Comparison of ENCODE assay signal across 15 mouse cellular contexts in genomic region chr11:96255111-96255995, GRCm38 (mm10). TPM values are rescaled to one million over a fixed set of nuclear protein-coding genes. Genes with fewer than 3 reads are reported as not detected.
DNase-seq lines count a peak whose midpoint lies in the region; ATAC-seq and TF ChIP-seq lines count a peak whose summit lies in the region.
"Had no signal": no experiment of that assay in that cellular context is flagged by ENCODE, and none has a peak within 500 bp of the region (broad histone marks: within the 10 kb centered on the region; RNA-seq: fewer than 3 reads in every experiment).

No protein-coding gene starts in this region.

- H3K9me3 ChIP-seq in kidney, embryonic 14.5 days (ENCODE audit: control insufficient read depth, low read length), result no peaks in the 10 kb centered on the region
- no peaks in the 10 kb centered on the region for H3K9me3 ChIP-seq in neural tube, embryonic 14.5 days (ENCODE audit: control insufficient read depth, low read length)
- H3K9me3 ChIP-seq: embryonic facial prominence, embryonic 12.5 days; hindbrain, embryonic 12.5 days had no signal

- peak overlapping the region; percentile 94 for H3K9ac ChIP-seq in kidney, embryonic 14.5 days (ENCODE audit: low read depth, low read length)
- H3K9ac ChIP-seq in neural tube, embryonic 14.5 days (replicated peaks; ENCODE audit: low read depth, low read length), result peak overlapping the region; percentile 47
- H3K9ac ChIP-seq: embryonic facial prominence, embryonic 12.5 days; hindbrain, embryonic 12.5 days had no signal

- peaks cover 69% of the 10 kb centered on the region for H3K4me1 ChIP-seq in kidney, embryonic 14.5 days (ENCODE audit: control insufficient read depth, insufficient read depth, low read length)
- H3K4me1 ChIP-seq in neural tube, embryonic 14.5 days (ENCODE audit: control insufficient read depth, insufficient read depth, low read length), result peaks cover 21% of the 10 kb centered on the region
- H3K4me1 ChIP-seq: embryonic facial prominence, embryonic 12.5 days; hindbrain, embryonic 12.5 days had no signal

- DNase-seq in kidney, adult 8-10 months, result peak; percentile 15 to 25
- DNase-seq in kidney, adult 18-20 months, result no peak
- peak; percentile 50 for DNase-seq in embryo, embryonic 10.5 days (ENCODE audit: low spot score)
- no peak for DNase-seq in left cerebral cortex, adult 2 months (ENCODE audit: extremely low spot score in 1 of 2, low spot score in 2 of 2)
- no peak for DNase-seq in spleen, postnatal 36 days (ENCODE audit: low spot score in 2 of 2)
- DNase-seq: heart, adult 11 months; lung, adult 2 months; right cerebral cortex, adult 18-20 months had no signal

- peaks cover 3% of the 10 kb centered on the region; the same call in 1 of the 2 replicates for H3K27me3 ChIP-seq in kidney, embryonic 14.5 days (ENCODE audit: control insufficient read depth, insufficient read depth, low read length)
- H3K27me3 ChIP-seq in neural tube, embryonic 14.5 days (ENCODE audit: control insufficient read depth, insufficient read depth, low read length), result 0 out of 2 replicates have a peak, but pooled peaks cover 2% of the 10 kb centered on the region

- WGBS in kidney, embryonic 14.5 days, result 5% methylated on average over 39 of the region's 39 CpGs
- 4% methylated on average over 39 of the region's 39 CpGs for WGBS in neural tube, embryonic 14.5 days

- peak overlapping the region; percentile 77 for H3K4me3 ChIP-seq in kidney, embryonic 14.5 days (ENCODE audit: low read length)
- peak overlapping the region; percentile 31 for H3K4me3 ChIP-seq in neural tube, embryonic 14.5 days (ENCODE audit: low read depth, low read length)
- no peak overlapping the region for H3K4me3 ChIP-seq in left cerebral cortex, adult 2 months
- H3K4me3 ChIP-seq: embryonic facial prominence, embryonic 12.5 days; hindbrain, embryonic 12.5 days had no signal

- intact Hi-C loops in left cerebral cortex, adult 2 months (cut with DNase I), result no loop called here

- peak overlapping the region; percentile 71 for H3K4me2 ChIP-seq in kidney, embryonic 14.5 days (replicated peaks; ENCODE audit: low read depth, low read length)
- H3K4me2 ChIP-seq in neural tube, embryonic 14.5 days (ENCODE audit: low read depth, low read length), result peak overlapping the region; percentile 56
- H3K4me2 ChIP-seq: embryonic facial prominence, embryonic 12.5 days; hindbrain, embryonic 12.5 days had no signal

- no peak for ATAC-seq in kidney, embryonic 14.5 days (ENCODE audit: low FRiP score, low TSS enrichment)
- no peak for ATAC-seq in neural tube, embryonic 14.5 days (ENCODE audit: low read depth)

- H3K36me3 ChIP-seq in kidney, embryonic 14.5 days (ENCODE audit: control insufficient read depth, insufficient read depth, low read length), result no peaks in the 10 kb centered on the region
- no peaks in the 10 kb centered on the region for H3K36me3 ChIP-seq in neural tube, embryonic 14.5 days (ENCODE audit: control insufficient read depth, insufficient read depth, low read length)
- H3K36me3 ChIP-seq: embryonic facial prominence, embryonic 12.5 days; hindbrain, embryonic 12.5 days had no signal

- no peak for TF ChIP-seq CTCF in left cerebral cortex, adult 2 months (IDR thresholded peaks at IDR 0.05)

- peak overlapping the region; percentile 73 for H3K27ac ChIP-seq in kidney, embryonic 14.5 days (ENCODE audit: low read depth, low read length)
- H3K27ac ChIP-seq in neural tube, embryonic 14.5 days (ENCODE audit: low read depth, low read length), result no peak overlapping the region
- no peak overlapping the region for H3K27ac ChIP-seq in left cerebral cortex, adult 2 months
- H3K27ac ChIP-seq: embryonic facial prominence, embryonic 12.5 days; hindbrain, embryonic 12.5 days had no signal

RNA-seq across cellular contexts. Expression of gene Hoxb9, which starts 15.9 kb away (rescaled TPM):
- 30.0 and 41.4 TPM in 2 replicates for polyA plus RNA-seq in kidney, embryonic 14.5 days (2014; fragmentation: Nextera tagmentation; extraction: Ambion mirVana)
- polyA plus RNA-seq in neural tube, embryonic 14.5 days (2014; fragmentation: Nextera tagmentation; extraction: Ambion mirVana), result 106 and 114 TPM in 2 replicates
- total RNA-seq in left cerebral cortex, adult 2 months (2021), result not detected
- total RNA-seq: CH12.LX; layer of hippocampus, postnatal 14 days had no signal
- polyA plus RNA-seq: frontal cortex, adult 2 months; lung, adult 2 months had no signal

RNA-seq across cellular contexts. Expression of gene Hoxb8, which starts 26.4 kb away (rescaled TPM):
- polyA plus RNA-seq in kidney, embryonic 14.5 days (2014; fragmentation: Nextera tagmentation; extraction: Ambion mirVana), result 12.7 and 18.6 TPM in 2 replicates
- 78.6 and 120 TPM in 2 replicates for polyA plus RNA-seq in neural tube, embryonic 14.5 days (2014; fragmentation: Nextera tagmentation; extraction: Ambion mirVana)
- not detected for total RNA-seq in left cerebral cortex, adult 2 months (2021)
- total RNA-seq: CH12.LX; layer of hippocampus, postnatal 14 days had no signal
- polyA plus RNA-seq: embryonic facial prominence, embryonic 12.5 days; frontal cortex, adult 2 months had no signal

RNA-seq across cellular contexts. Expression of gene Hoxb7, which starts 31.1 kb away (rescaled TPM):
- 58.6 and 61.9 TPM in 2 replicates for polyA plus RNA-seq in kidney, embryonic 14.5 days (2014; fragmentation: Nextera tagmentation; extraction: Ambion mirVana)
- polyA plus RNA-seq in neural tube, embryonic 14.5 days (2014; fragmentation: Nextera tagmentation; extraction: Ambion mirVana), result 120 and 133 TPM in 2 replicates
- total RNA-seq in left cerebral cortex, adult 2 months (2021), result not detected
- total RNA-seq: CH12.LX; layer of hippocampus, postnatal 14 days had no signal
- polyA plus RNA-seq: embryonic facial prominence, embryonic 12.5 days; frontal cortex, adult 2 months had no signal

RNA-seq across cellular contexts. Expression of gene Hoxb6, which starts 36.9 kb away (rescaled TPM):
- 44.1 and 53.1 TPM in 2 replicates for polyA plus RNA-seq in kidney, embryonic 14.5 days (2014; fragmentation: Nextera tagmentation; extraction: Ambion mirVana)
- 138 and 141 TPM in 2 replicates for polyA plus RNA-seq in neural tube, embryonic 14.5 days (2014; fragmentation: Nextera tagmentation; extraction: Ambion mirVana)
- total RNA-seq in left cerebral cortex, adult 2 months (2021), result not detected
- total RNA-seq: layer of hippocampus, postnatal 14 days had no signal
- polyA plus RNA-seq: embryonic facial prominence, embryonic 12.5 days; frontal cortex, adult 2 months had no signal

RNA-seq across cellular contexts. Expression of gene Hoxb5, which starts 47.8 kb away (rescaled TPM):
- polyA plus RNA-seq in kidney, embryonic 14.5 days (2014; fragmentation: Nextera tagmentation; extraction: Ambion mirVana), result 22.1 and 24.3 TPM in 2 replicates
- polyA plus RNA-seq in neural tube, embryonic 14.5 days (2014; fragmentation: Nextera tagmentation; extraction: Ambion mirVana), result 49.1 and 52.4 TPM in 2 replicates
- not detected for total RNA-seq in left cerebral cortex, adult 2 months (2021)
- total RNA-seq: layer of hippocampus, postnatal 14 days had no signal
- polyA plus RNA-seq: frontal cortex, adult 2 months had no signal

Comparison
In these comparisons a context has a peak if more than half of its experiments do, and no peak if none do; other contexts are left out.
1. DNase-seq: peak in kidney, adult 8-10 months (2 of 2) and embryo, embryonic 10.5 days (single experiment); none in kidney, adult 18-20 months (single experiment), left cerebral cortex, adult 2 months (0 of 2) and spleen, postnatal 36 days (0 of 2).